Mouse (Mus musculus) ES-Bruce4 (cell line): ENCODE data around the gene Polr3g. TPM values are rescaled to one million over a fixed set of nuclear protein-coding genes. Genes with fewer than 3 reads are reported as not detected.
A peak's percentile ranks its signal among the peaks of the same experiment; 100 is the strongest.

Source experiments
- H3K27ac ChIP-seq: 2 replicates; pipeline ENCODE4 v1.5.1; 2012; ENCODE audit warnings: low read length, inconsistent platforms; ENCODE audit not compliant: insufficient read depth
- H3K27me3 ChIP-seq: 2 replicates; pipeline ENCODE4 v1.6.1; 2012; ENCODE audit warnings: mild to moderate bottlenecking, low read length, inconsistent platforms; ENCODE audit not compliant: control insufficient read depth, poor library complexity, insufficient read depth, severe bottlenecking
- H3K36me3 ChIP-seq: 2 replicates; pipeline ENCODE4 v1.6.1; 2012; ENCODE audit warnings: inconsistent platforms, mild to moderate bottlenecking, low read length, moderate library complexity; ENCODE audit not compliant: control insufficient read depth, poor library complexity, insufficient read depth, severe bottlenecking
- H3K4me1 ChIP-seq: one replicate; pipeline ENCODE4 v1.8.1; 2011; ENCODE audit warnings: low read length; ENCODE audit not compliant: control insufficient read depth, insufficient read depth
- H3K4me3 ChIP-seq: 2 replicates; pipeline ENCODE4 v1.5.1; 2011; ENCODE audit warnings: low read depth, mild to moderate bottlenecking, low read length
- H3K9ac ChIP-seq: 2 replicates; pipeline ENCODE4 v1.6.1; 2012; ENCODE audit warnings: low read depth, mild to moderate bottlenecking, inconsistent platforms; ENCODE audit not compliant: poor library complexity, severe bottlenecking
- H3K9me3 ChIP-seq: replicated peaks from 2 replicates; pipeline ENCODE4 v1.6.1; 2012; ENCODE audit warnings: mild to moderate bottlenecking, low read length, inconsistent platforms; ENCODE audit not compliant: control insufficient read depth, poor library complexity, insufficient read depth, severe bottlenecking
- CTCF ChIP-seq: IDR thresholded peaks from one replicate; pipeline ENCODE4 v1.8.1; 2011; ENCODE audit warnings: low read depth, low read length
- EP300 ChIP-seq: IDR thresholded peaks from 2 replicates; pipeline ENCODE4 v1.6.1; 2011; ENCODE audit warnings: low read depth, low read length; ENCODE audit not compliant: insufficient read depth
- POLR2A ChIP-seq: IDR thresholded peaks from one replicate; pipeline ENCODE4 v1.8.1; 2011; ENCODE audit warnings: low read length; ENCODE audit not compliant: insufficient read depth
- polyA plus RNA-seq: library from polyadenylated mRNA; stranded (reverse); fragments of >200 nt; gene quantifications from 2 replicates; pipeline ENCODE4 v1.2.4, GENCODE M21; 2011; ENCODE audit warnings: low read depth; ENCODE audit not compliant: missing spikeins, insufficient read depth, insufficient read length

The Polr3g gene
- polyA plus RNA-seq, 1 experiment, result 60.2 TPM

DNA sequence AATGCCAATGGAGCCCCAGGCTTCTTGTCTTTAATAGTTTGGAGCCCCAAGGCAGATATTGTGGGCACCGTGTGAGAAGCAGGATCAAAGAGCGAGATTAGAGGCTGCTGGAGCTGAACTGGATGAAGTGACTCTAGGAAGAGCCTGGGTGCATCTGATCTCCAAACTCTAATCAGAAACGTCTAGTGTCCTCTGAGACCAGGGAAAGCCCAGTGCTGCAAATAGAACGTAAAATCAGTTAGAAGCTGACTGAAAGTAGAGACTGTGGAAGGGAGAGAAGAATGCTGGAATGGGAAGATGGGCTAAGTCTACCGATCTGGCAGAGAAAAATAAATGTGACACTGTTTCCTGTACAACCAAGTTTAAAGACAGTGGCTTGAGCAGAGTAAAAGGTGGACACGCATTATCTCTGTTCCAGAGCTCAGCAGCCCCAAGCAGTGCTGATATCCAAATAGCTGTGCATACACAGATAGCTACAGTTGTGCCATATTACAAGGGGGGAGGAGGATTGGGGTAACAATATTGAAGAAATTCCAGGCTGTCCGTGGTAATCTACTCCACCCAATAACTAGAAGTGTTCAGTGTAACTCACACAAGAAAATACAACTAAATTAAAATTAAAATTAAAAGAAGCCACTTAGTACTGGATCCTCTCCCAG lies 68.2 kb downstream of the Polr3g start:
- Histone ChIP-seq H3K27me3 (no peaks in the 10 kb centered on the region), H3K9ac (peak overlapping the region; percentile 53; the same call in 1 of the 2 replicates), H3K27ac (no peak overlapping the region), H3K4me1 (peaks cover 2% of the 10 kb centered on the region), H3K36me3 (no peaks in the 10 kb centered on the region), H3K4me3 (no peak overlapping the region), H3K9me3 (no peaks in the 10 kb centered on the region)
- TF ChIP-seq POLR2A (no peak), CTCF (no peak), EP300 (no peak)

DNA sequence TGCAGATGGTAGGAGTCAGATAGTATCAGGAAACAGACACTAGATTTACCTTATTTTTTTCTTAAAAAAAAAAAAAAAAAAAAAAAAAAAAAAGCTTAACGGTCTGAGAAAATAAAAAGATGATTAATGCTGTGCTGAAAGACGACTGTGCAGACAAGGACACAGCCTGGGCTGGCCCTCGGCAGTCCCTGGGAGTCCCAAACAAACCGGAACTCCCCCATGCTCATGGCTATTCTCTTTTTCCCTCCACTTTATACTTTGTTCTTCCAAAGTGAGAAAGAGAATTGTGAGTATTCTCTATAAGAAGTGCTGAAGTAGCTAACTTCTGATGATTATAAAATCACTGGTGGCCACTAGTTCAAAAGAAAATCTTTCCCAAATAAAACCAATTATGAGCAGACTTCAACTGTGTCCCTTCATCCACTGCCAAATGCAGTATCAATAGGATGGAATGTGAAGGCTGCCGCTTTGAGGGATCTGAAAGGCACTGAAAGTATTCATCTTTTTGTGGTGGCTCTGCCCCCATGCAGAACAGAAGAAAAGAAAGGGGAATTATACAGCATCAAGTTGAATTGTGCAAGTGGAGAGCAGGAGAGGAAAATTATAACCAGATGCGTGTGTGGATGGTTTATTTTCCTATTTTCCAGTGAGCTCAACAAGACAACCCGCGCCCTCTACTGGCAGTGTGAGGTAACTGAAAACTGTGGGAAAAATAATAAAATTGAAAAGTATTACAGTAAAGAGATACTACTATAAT lies 69.3 kb downstream of the Polr3g start:
- no peak overlapping the region for H3K4me3 ChIP-seq

GRCm38 (mm10) chr13:81640881-81641280 lies 69.9 kb downstream of the Polr3g start:
- H3K36me3 ChIP-seq, result peaks cover 2% of the 10 kb centered on the region; the same call in 1 of the 2 replicates
- H3K9me3 ChIP-seq, result no peaks in the 10 kb centered on the region
- H3K4me1 ChIP-seq, result peaks cover 2% of the 10 kb centered on the region
- TF ChIP-seq POLR2A (no peak), CTCF (no peak), EP300 (no peak)
- H3K9ac ChIP-seq, result 0 out of 2 replicates have a peak overlapping the region, but pooled peaks have one; percentile 39
- no peak overlapping the region for H3K4me3 ChIP-seq
- H3K27ac ChIP-seq, result no peak overlapping the region
- no peaks in the 10 kb centered on the region for H3K27me3 ChIP-seq

More for the DNA sequence above, 69.3 kb downstream of the Polr3g start:
- H3K27me3 ChIP-seq, result no peaks in the 10 kb centered on the region
- TF ChIP-seq CTCF (peak; percentile 20), EP300 (no peak), POLR2A (no peak)
- peaks cover 2% of the 10 kb centered on the region; the same call in 1 of the 2 replicates for H3K36me3 ChIP-seq
- no peaks in the 10 kb centered on the region for H3K9me3 ChIP-seq
- 0 out of 2 replicates have a peak overlapping the region, but pooled peaks have one; percentile 39 for H3K9ac ChIP-seq
- no peak overlapping the region; the same call in 1 of the 2 replicates for H3K27ac ChIP-seq
- H3K4me1 ChIP-seq, result peaks cover 2% of the 10 kb centered on the region

DNA sequence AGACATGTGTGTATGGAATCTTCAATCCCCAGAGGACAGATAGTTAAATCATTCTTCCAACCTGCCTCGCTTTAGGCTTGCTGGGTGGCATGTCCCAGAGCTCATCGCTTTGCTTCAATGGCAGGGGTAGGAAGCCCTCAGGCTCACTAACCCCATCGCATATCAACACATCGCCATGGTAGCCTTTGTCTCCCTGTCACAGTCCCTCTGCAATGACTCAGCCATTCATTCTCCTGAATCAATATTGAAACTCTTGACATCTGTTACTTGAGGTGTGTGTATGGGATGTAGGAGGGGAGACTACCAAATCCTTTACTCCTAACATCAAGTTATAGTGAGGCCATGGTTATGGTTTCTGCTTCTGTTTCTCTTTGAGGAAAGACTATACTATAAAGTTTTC lies 71.2 kb downstream of the Polr3g start:
- TF ChIP-seq EP300, result peak; percentile 72
- no peak for TF ChIP-seq POLR2A
- TF ChIP-seq CTCF, result no peak
- H3K36me3 ChIP-seq, result peaks cover 2% of the 10 kb centered on the region; the same call in 1 of the 2 replicates
- no peaks in the 10 kb centered on the region for H3K9me3 ChIP-seq
- no peaks in the 10 kb centered on the region for H3K27me3 ChIP-seq
- H3K4me1 ChIP-seq, result peaks cover 2% of the 10 kb centered on the region
- H3K27ac ChIP-seq, result no peak overlapping the region
- H3K9ac ChIP-seq, result no peak overlapping the region
- H3K4me3 ChIP-seq, result no peak overlapping the region

GRCm38 (mm10) chr13:81632720-81633415 lies 77.9 kb downstream of the Polr3g start, which contains the start of gene Adgrv1:
TSS of gene Adgrv1 (minus strand) at chr13:81633154.
- H3K9me3 ChIP-seq, result no peaks in the 10 kb centered on the region
- peak within 1 kb of the TSS; percentile 77 for H3K4me3 ChIP-seq
- no peak within 1 kb of the TSS for H3K27ac ChIP-seq
- peak within 1 kb of the TSS; percentile 55 for H3K9ac ChIP-seq
- peaks cover 2% of the 10 kb centered on the region; the same call in 1 of the 2 replicates for H3K36me3 ChIP-seq
- no peaks in the 10 kb centered on the region for H3K27me3 ChIP-seq
- TF ChIP-seq EP300 (0 out of 2 replicates have a peak, but pooled peaks have one; percentile 31), POLR2A (peak; percentile 75), CTCF (no peak)
- H3K4me1 ChIP-seq, result peaks cover 2% of the 10 kb centered on the region
